Mouse (Mus musculus) 3134 (cell line): ENCODE data around the gene Tdrd12.

Experiments
- DNase-seq: peaks from one replicate; pipeline ENCODE4 v3.0.0-alpha.2; 2011; ENCODE audit warnings: low spot score; ENCODE audit not compliant: insufficient read length; ENCODE audit errors: extremely low read depth

Gene Tdrd12

DNA sequence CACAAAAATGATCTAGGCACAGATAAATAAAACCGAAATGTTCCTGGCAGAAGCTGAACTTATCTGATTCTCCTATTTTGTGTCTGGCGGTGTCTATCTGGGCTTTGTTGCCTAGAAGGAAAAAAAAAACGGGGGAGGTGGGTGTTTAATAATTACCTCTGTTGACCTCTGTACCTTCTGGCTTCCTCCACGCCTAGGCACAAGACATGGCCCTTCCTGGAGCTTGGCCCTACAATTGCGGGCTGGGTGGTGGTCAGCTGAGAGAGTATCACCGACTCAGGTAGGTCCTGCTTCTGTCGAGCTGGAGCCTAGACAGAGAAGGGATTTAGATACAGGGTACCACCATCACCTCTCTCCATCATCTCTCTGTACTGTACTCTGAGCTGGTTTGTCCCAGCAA is 88.7 kb downstream of the Tdrd12 start:
- DNase-seq: no peak

DNA sequence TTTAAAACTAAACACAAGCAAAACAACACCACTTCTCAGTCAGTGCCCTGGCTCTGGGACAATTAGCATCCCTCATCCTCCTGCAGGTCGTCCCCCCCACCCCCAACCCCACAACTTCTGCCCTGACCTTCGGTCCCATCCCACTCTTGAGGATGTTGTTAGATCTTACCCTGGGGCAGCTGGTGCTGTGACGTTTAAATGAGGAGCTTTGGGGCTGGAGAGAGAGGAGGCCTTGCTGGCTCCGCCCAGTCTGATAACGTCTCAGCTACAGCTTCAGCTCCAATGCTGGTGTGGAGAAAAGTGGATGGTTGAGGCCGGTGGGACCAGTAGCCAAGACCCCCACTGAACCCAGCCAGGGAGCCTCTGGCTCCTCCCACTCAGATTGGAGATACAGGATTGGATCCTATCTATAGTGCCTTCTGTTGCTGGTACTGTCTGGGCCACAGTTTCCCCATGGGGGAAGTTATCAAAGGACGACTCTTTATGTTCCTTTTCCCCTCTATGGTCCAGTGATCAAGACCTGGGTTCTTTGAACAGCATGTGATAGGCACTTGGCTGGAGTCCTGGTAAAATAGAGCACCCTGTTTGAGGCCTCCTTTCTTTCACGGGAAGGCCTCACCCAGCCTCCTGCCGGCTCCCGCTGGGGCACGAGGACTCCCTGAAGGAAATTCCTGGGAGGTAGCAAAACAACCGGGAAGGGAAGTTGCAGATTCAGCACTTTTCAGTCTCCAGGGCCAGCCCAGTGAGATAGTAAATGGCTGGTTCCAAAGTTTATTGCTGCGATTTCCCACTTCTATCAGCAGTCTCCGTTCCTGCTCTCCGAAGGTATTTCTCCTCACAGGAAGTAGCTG is 89.3 kb downstream of the Tdrd12 start, which contains the start of gene Slc7a9:
Gene Slc7a9 (plus strand): TSS at position 801 of the 851 bp plus-strand sequence.
- no peak for DNase-seq

DNA sequence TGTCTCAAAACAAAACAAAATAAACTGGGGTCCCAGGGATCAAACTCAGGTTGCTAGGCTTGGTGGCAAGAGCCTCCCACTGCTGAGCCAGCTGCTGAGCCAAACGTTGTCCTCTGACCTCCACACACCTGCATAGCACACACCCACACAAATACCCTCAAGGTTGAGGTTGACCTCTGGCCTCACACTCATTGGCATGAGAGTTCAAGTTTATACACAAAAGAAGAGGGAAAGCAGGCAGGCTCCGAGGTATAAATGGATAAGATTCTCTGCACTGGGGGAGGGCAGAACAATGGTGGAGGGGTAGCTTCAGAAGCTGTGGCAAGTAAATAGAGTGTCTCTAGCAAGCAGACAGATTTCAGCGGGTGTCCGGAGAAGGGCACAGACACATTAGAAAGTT is 90.0 kb downstream of the Tdrd12 start:
- no peak for DNase-seq

DNA sequence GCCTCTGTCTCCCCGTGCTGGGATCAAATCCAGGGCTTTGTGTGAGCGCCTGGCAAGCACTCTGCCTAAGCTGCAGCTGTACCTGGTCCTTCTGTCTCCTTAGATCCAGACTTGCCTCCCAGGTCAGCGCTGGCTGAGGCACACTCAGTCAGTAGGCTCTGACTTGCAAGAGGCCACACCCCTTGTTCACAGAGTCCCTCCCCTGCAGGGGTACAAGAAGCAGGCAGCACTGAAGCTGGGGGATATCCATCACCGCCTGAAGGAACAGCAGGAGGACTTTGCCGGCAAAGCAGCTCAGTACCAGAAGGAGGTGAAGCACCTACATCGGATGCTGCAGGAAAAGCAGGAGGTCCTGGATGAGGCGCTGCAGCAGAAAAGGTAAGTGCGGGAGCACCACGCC is 102.3 kb downstream of the Tdrd12 start:
- DNase-seq: no peak

DNA sequence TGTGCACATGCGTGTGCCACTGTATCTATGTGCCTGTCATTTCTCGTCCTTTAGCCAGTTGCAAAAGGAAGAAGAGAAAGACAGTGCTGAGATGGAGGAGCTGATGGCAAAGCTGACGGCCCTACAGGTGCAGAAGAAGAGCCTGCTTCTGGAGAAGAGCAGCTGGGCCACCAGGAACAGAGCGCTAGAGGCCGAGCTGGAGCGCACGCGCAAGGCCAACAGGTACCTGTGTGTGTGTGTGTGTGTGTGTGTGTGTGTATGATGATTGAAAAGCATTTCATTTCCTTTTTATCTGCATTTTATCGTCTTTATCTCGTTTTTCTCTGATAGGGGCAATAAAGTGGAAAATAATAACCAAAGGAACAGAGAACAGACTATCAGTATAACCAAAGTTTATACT is 109.4 kb downstream of the Tdrd12 start:
- DNase-seq: no peak

DNA sequence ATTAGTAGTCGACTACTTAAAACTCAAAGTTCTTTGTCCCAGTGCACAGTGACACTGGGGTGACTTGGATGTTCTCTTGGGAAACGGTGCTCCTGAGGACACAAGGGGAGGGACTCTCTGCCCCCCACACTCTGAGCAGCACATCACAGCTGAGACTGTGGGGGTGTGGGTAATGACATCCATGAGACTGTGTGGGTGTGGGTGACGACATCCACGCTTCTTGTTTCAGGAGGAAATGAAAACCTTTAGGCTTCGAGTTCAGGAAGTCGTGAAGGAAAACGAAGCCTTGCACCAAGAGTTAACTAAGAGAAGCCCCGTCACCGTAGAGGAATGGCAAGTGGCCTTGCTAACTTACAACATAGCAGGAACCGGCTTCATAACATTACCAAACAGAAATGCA is 114.5 kb downstream of the Tdrd12 start:
- DNase-seq: no peak
